Mouse (Mus musculus) ES-E14 (cell line): ENCODE data around the gene Lrp11. TPM values are rescaled to one million over a fixed set of nuclear protein-coding genes. Genes with fewer than 3 reads are reported as not detected.

Source experiments
- DNase-seq: peaks from one replicate; pipeline ENCODE4 v3.0.0-alpha.2; 2013; ENCODE audit warnings: low read depth, low spot score
- H3K27ac ChIP-seq: 2 replicates; pipeline ENCODE4 v1.5.1; 2012; ENCODE audit warnings: low read depth, mild to moderate bottlenecking, low read length, moderate library complexity, mixed read lengths; ENCODE audit not compliant: poor library complexity, insufficient read depth, severe bottlenecking
- H3K36me3 ChIP-seq: 2 replicates; pipeline ENCODE4 v1.6.1; 2012; ENCODE audit warnings: mild to moderate bottlenecking, low read length, moderate library complexity, mixed read lengths; ENCODE audit not compliant: control insufficient read depth, poor library complexity, insufficient read depth, severe bottlenecking
- H3K4me1 ChIP-seq, 2 experiments: fragments of 150-350 bp in 1 of 2; sonication (generic) in 1 of 2; 2 replicates each; pipeline ENCODE4 v1.6.1; 2012; ENCODE audit warnings: low read length in 2 of 2, mild to moderate bottlenecking in 1 of 2, mixed read lengths in 1 of 2; ENCODE audit not compliant: control insufficient read depth in 2 of 2, insufficient read depth in 2 of 2, poor library complexity in 1 of 2
- H3K4me3 ChIP-seq, 2 experiments: fragments of 150-350 bp in 1 of 2; sonication (generic) in 1 of 2; 2 replicates each; pipeline ENCODE4 v1.5.1; 2012; ENCODE audit warnings: low read length in 2 of 2, low read depth in 1 of 2, mild to moderate bottlenecking in 1 of 2, mixed read lengths in 1 of 2; ENCODE audit not compliant: insufficient read depth in 1 of 2, poor library complexity in 1 of 2, severe bottlenecking in 1 of 2
- H3K9ac ChIP-seq: 2 replicates; pipeline ENCODE4 v1.6.1; 2012; ENCODE audit warnings: low read depth, mild to moderate bottlenecking, low read length, mixed read lengths; ENCODE audit not compliant: poor library complexity, insufficient read depth, severe bottlenecking
- H3K9me3 ChIP-seq: fragments of 150-350 bp; sonication (generic); 2 replicates; pipeline ENCODE4 v1.6.1; 2012; ENCODE audit warnings: low read depth, mild to moderate bottlenecking, low read length; ENCODE audit not compliant: control insufficient read depth, insufficient read depth
- CHD2 ChIP-seq: IDR thresholded peaks from 2 replicates; pipeline ENCODE4 v1.6.1; 2014; ENCODE audit warnings: mild to moderate bottlenecking, low read depth, low read length, inconsistent platforms
- HCFC1 ChIP-seq: IDR thresholded peaks from 2 replicates; pipeline ENCODE4 v1.6.1; 2012; ENCODE audit warnings: low read length, inconsistent platforms, borderline replicate concordance; ENCODE audit not compliant: insufficient read depth
- MAFK ChIP-seq: IDR thresholded peaks from 2 replicates; pipeline ENCODE4 v1.6.1; 2014; ENCODE audit warnings: mild to moderate bottlenecking, low read depth, low read length, inconsistent platforms; ENCODE audit not compliant: insufficient read depth
- ZC3H11A ChIP-seq: IDR thresholded peaks from 2 replicates; pipeline ENCODE4 v1.6.1; 2012; ENCODE audit warnings: low read depth, mild to moderate bottlenecking, inconsistent platforms, low read length, borderline replicate concordance
- ZNF384 ChIP-seq: IDR thresholded peaks from 2 replicates; pipeline ENCODE4 v1.6.1; 2012; ENCODE audit warnings: low read depth, low read length, inconsistent platforms
- in situ Hi-C, 2 experiments: fragments of 600-800 bp; cut with MboI; formaldehyde crosslinking; loops; one replicate each; pipeline ENCODE4 v1.15.1; 2025; ENCODE audit warnings: low sequenced_read_pairs in 2 of 2, inconsistent platforms in 1 of 2; ENCODE audit not compliant: unreplicated experiment in 2 of 2
- total RNA-seq: library from RNA; depleted of rRNA; stranded (reverse); fragments of 300-350 nt; gene quantifications from 2 replicates; pipeline ENCODE4 v1.2.3, GENCODE M21; 2012; rRNA removed

Lrp11 gene
- total RNA-seq, 1 experiment: 25.6 TPM

- no peak overlapping the region for H3K27ac ChIP-seq
- in situ Hi-C loops: no loop called here
- H3K9ac ChIP-seq: peak overlapping the region; percentile 93; the same call in 1 of the 2 replicates
These were observed 74.5 kb downstream of the Lrp11 start for GRCm38 (mm10) chr10:7664027-7664526.

GRCm38 (mm10) chr10:7664889-7665288 lies 75.3 kb downstream of the Lrp11 start:
- no peak for DNase-seq
- Histone ChIP-seq H3K9ac (no peak overlapping the region), H3K4me1 (peaks cover 0 to 7% of the 10 kb centered on the region in 2 experiments; a peak in 2 of 4 replicates), H3K36me3 (peaks cover 4% of the 10 kb centered on the region), H3K9me3 (no peaks in the 10 kb centered on the region), H3K4me3 (no peak overlapping the region), H3K27ac (no peak overlapping the region)
- no peak for TF ChIP-seq ZC3H11A
- no peak for TF ChIP-seq MAFK
- no peak for TF ChIP-seq HCFC1
- TF ChIP-seq ZNF384: no peak
- no peak for TF ChIP-seq CHD2
- in situ Hi-C loops: no loop called here

More at GRCm38 (mm10) chr10:7664027-7664526, 74.5 kb downstream of the Lrp11 start:
- no peak for TF ChIP-seq ZNF384
- no peak for TF ChIP-seq ZC3H11A
- no peak for TF ChIP-seq MAFK
- TF ChIP-seq CHD2: no peak
- no peak for TF ChIP-seq HCFC1
- Histone ChIP-seq H3K4me1 (peaks cover 0 to 7% of the 10 kb centered on the region in 2 experiments; a peak in 2 of 4 replicates), H3K9me3 (no peaks in the 10 kb centered on the region), H3K36me3 (no peaks in the 10 kb centered on the region), H3K4me3 (peak overlapping the region; percentile 84 to 91; a peak in 3 of 4 replicates)
- no peak for DNase-seq

GRCm38 (mm10) chr10:7667342-7667802 lies 77.8 kb downstream of the Lrp11 start, which contains the start of gene Nup43:
Nup43 (plus strand) TSS chr10:7667503.
- Histone ChIP-seq H3K27ac (peak within 1 kb of the TSS; percentile 86), H3K4me1 (peaks cover 0 to 2% of the 10 kb centered on the region in 2 experiments; a peak in 2 of 4 replicates), H3K9ac (peak within 1 kb of the TSS; percentile 97), H3K36me3 (peaks cover 14% of the 10 kb centered on the region), H3K9me3 (no peaks in the 10 kb centered on the region), H3K4me3 (peak within 1 kb of the TSS; percentile 99)
- DNase-seq: peak; percentile 90
- in situ Hi-C loops: no loop called here
- TF ChIP-seq HCFC1 (peak; percentile 50; the same call in 1 of the 2 replicates), ZC3H11A (no peak)

- Histone ChIP-seq H3K4me1 (no peaks in the 10 kb centered on the region), H3K9ac (no peak overlapping the region), H3K36me3 (peaks cover 48% of the 10 kb centered on the region), H3K4me3 (no peak overlapping the region), H3K27ac (no peak overlapping the region), H3K9me3 (no peaks in the 10 kb centered on the region)
- in situ Hi-C loops: no loop called here
- DNase-seq: no peak
- TF ChIP-seq ZC3H11A: no peak
- TF ChIP-seq MAFK: no peak
- no peak for TF ChIP-seq ZNF384
These were observed 84.1 kb downstream of the Lrp11 start for GRCm38 (mm10) chr10:7673673-7674072.

Other genes with a start within 250 kb of the Lrp11 start
- 11.2 and 23.6 TPM in 2 replicates for gene Ulbp1, start 116.2 kb upstream of the Lrp11 start, total RNA-seq
- 58.6 and 81.1 TPM in 2 replicates for gene Nup43, start 77.7 kb downstream of the Lrp11 start, total RNA-seq
- 112 and 118 TPM in 2 replicates for gene Pcmt1, start 91.3 kb downstream of the Lrp11 start, total RNA-seq
- gene Lats1, start 91.4 kb downstream of the Lrp11 start, total RNA-seq: 6.0 and 6.3 TPM in 2 replicates
- gene Katna1, start 136.2 kb downstream of the Lrp11 start, total RNA-seq: 36.6 and 44.0 TPM in 2 replicates
- 29.4 and 34.4 TPM in 2 replicates for gene Ginm1, start 203.0 kb downstream of the Lrp11 start, total RNA-seq
- 30.9 and 38.6 TPM in 2 replicates for gene Ppil4, start 203.1 kb downstream of the Lrp11 start, total RNA-seq
- gene Zc3h12d, start 242.7 kb downstream of the Lrp11 start, total RNA-seq: 0.04 and 0.11 TPM in 2 replicates